Mouse (Mus musculus) liver, embryonic 16.5 days (tissue): Measurements from ENCODE around the gene Mfsd6. TPM values are rescaled to one million over a fixed set of nuclear protein-coding genes. Genes with fewer than 3 reads are reported as not detected.

ENCODE experiments used
- ATAC-seq: fragments of 200-750 bp; cut with Nextera tagmentation; 2 replicates; pipeline ENCODE4 v1.8.0; 2017; ENCODE audit warnings: low read depth, mild to moderate bottlenecking, moderate number of reproducible peaks, moderate library complexity
- H3K27ac ChIP-seq: fragments of 300-500 bp; sonication (generic); 2 replicates; pipeline ENCODE4 v1.5.1; 2014; ENCODE audit warnings: mild to moderate bottlenecking, low read length
- H3K27me3 ChIP-seq: fragments of 300-500 bp; sonication (generic); 2 replicates; pipeline ENCODE4 v1.6.1; 2014; ENCODE audit warnings: low read depth, low read length, mixed read lengths; ENCODE audit not compliant: control insufficient read depth, insufficient read depth
- H3K36me3 ChIP-seq: fragments of 300-500 bp; sonication (generic); 2 replicates; pipeline ENCODE4 v1.6.1; 2014; ENCODE audit warnings: mild to moderate bottlenecking; ENCODE audit not compliant: control insufficient read depth, insufficient read depth
- H3K4me1 ChIP-seq: fragments of 300-500 bp; sonication (generic); 2 replicates; pipeline ENCODE4 v1.6.1; 2014; ENCODE audit warnings: low read depth, low read length, mixed read lengths; ENCODE audit not compliant: control insufficient read depth
- H3K4me2 ChIP-seq: fragments of 300-500 bp; sonication (generic); 2 replicates; pipeline ENCODE4 v1.6.1; 2014; ENCODE audit warnings: low read depth, low read length, mixed read lengths
- H3K4me3 ChIP-seq: fragments of 300-500 bp; sonication (generic); 2 replicates; pipeline ENCODE4 v1.5.1; 2014; ENCODE audit warnings: low read depth, mild to moderate bottlenecking, low read length
- H3K9ac ChIP-seq: fragments of 300-500 bp; sonication (generic); 2 replicates; pipeline ENCODE4 v1.6.1; 2014; ENCODE audit warnings: low read depth, low read length
- H3K9me3 ChIP-seq: fragments of 300-500 bp; sonication (generic); replicated peaks from 2 replicates; pipeline ENCODE4 v1.6.1; 2016; ENCODE audit warnings: low read length; ENCODE audit not compliant: control insufficient read depth
- WGBS: fragments of 180-500 bp; shearing (Covaris S2); extraction: QIAGEN DNeasy Blood & Tissue Kit; methylation state at CpG from one replicate; pipeline ENCODE4 v1.1.7; 2014; ENCODE audit not compliant: insufficient replicate concordance; 5-methylcytosine and 5-hydroxymethylcytosine counted together
- polyA plus RNA-seq: library from polyadenylated mRNA; unstranded; fragments of >200 nt; fragmentation: Nextera tagmentation; extraction: Ambion mirVana; gene quantifications from 2 replicates; pipeline ENCODE4 v1.2.1, GENCODE M21; 2015

Gene Mfsd6
- polyA plus RNA-seq, 1 experiment from 2014 or later = 0.61 TPM

- Histone ChIP-seq H3K9me3 (no peaks in the 10 kb centered on the region), H3K27me3 (no peaks in the 10 kb centered on the region), H3K4me2 (no peak overlapping the region), H3K4me1 (no peaks in the 10 kb centered on the region), H3K27ac (no peak overlapping the region), H3K36me3 (no peaks in the 10 kb centered on the region), H3K9ac (no peak overlapping the region), H3K4me3 (no peak overlapping the region)
- 52% methylated on average over 1 of the region's 1 CpGs for WGBS
- peak; percentile 96 for ATAC-seq
Measured at GRCm38 (mm10) chr1:52749978-52750377, 22.7 kb upstream of the Mfsd6 start.

DNA sequence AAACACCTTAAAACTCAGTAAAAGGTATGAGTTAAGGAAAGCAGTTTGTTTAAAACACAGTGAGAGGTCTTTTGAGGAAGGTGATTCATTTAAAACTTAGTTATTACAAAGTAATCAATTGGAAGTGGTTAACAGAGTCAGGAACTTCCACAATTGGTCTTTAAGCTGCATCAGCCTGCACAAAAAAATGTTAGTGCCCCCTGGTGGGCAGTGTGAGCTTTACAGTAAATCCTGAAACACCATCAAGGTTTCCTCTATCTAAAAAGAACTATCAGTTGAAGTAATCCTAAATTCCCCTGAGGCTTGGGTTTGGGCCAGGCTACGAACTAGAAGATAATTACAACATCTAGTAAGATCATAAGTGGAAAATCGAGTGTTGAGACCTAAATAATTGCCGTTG, 21.0 kb upstream of the Mfsd6 start:
- H3K4me2 ChIP-seq = no peak overlapping the region
- no peaks in the 10 kb centered on the region for H3K9me3 ChIP-seq
- WGBS = 20% methylated on average over 3 of the region's 3 CpGs
- no peaks in the 10 kb centered on the region for H3K27me3 ChIP-seq
- no peaks in the 10 kb centered on the region for H3K36me3 ChIP-seq
- ATAC-seq = no peak
- H3K4me1 ChIP-seq = no peaks in the 10 kb centered on the region
- no peak overlapping the region for H3K9ac ChIP-seq
- no peak overlapping the region for H3K4me3 ChIP-seq
- no peak overlapping the region for H3K27ac ChIP-seq

- no peaks in the 10 kb centered on the region for H3K9me3 ChIP-seq
- H3K36me3 ChIP-seq = no peaks in the 10 kb centered on the region
- H3K27ac ChIP-seq = no peak overlapping the region
- no peak overlapping the region for H3K4me2 ChIP-seq
- H3K4me1 ChIP-seq = no peaks in the 10 kb centered on the region
- no peak overlapping the region for H3K4me3 ChIP-seq
- no peaks in the 10 kb centered on the region for H3K27me3 ChIP-seq
- WGBS = 57% methylated on average over 5 of the region's 5 CpGs
- H3K9ac ChIP-seq = no peak overlapping the region
- ATAC-seq = no peak
Measured at GRCm38 (mm10) chr1:52742567-52742966, 15.3 kb upstream of the Mfsd6 start.

DNA sequence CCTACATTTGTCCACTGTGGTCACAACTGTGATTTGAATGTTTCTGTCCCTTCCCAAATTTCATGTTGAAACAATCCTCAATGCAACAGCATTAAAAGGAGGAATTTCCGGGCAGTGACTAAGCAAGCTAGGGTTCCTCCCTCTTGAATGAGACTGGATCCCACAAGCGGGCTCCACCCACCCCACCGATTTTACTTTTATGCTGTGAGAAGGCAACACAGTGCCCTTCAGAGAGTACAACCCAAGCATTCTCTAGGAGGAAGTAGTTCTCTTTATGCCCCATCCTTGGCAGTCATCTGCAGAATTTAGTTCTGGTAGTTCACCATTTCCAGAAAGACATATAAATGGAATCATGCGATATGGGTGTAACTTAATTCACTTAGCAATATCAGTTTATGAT, 6.9 kb upstream of the Mfsd6 start:
- no peak overlapping the region for H3K4me3 ChIP-seq
- no peaks in the 10 kb centered on the region for H3K4me1 ChIP-seq
- 50% methylated on average over 4 of the region's 4 CpGs for WGBS
- no peak overlapping the region for H3K9ac ChIP-seq
- no peaks in the 10 kb centered on the region for H3K9me3 ChIP-seq
- H3K27ac ChIP-seq = no peak overlapping the region
- H3K4me2 ChIP-seq = no peak overlapping the region
- no peaks in the 10 kb centered on the region for H3K36me3 ChIP-seq
- ATAC-seq = no peak
- no peaks in the 10 kb centered on the region for H3K27me3 ChIP-seq

DNA sequence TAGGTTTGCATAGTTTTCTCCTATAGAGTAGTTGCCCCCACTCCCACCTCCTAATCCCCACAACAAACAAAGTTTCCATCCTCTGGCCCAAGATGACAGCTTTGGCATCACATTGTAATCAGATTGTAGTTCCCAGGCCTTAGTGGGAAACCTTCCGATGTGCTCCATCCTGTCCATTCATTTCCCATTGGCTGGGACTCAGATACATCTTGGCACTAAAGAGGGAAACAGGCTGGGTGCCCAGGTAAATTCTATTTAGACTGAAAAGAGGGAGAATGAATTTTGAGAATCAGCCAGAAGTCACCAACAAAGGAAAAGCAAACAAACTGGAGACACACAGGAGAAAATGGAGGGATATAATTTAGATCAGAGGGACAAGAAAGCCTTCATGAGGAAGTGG, 3.0 kb upstream of the Mfsd6 start:
- ATAC-seq = no peak
- Histone ChIP-seq H3K27ac (no peak overlapping the region), H3K4me3 (no peak overlapping the region), H3K4me2 (no peak overlapping the region), H3K4me1 (no peaks in the 10 kb centered on the region; the same call in 1 of the 2 replicates), H3K27me3 (peaks cover 19% of the 10 kb centered on the region), H3K9me3 (no peaks in the 10 kb centered on the region), H3K9ac (no peak overlapping the region), H3K36me3 (no peaks in the 10 kb centered on the region)
- WGBS = 68% methylated on average over 1 of the region's 1 CpGs

DNA sequence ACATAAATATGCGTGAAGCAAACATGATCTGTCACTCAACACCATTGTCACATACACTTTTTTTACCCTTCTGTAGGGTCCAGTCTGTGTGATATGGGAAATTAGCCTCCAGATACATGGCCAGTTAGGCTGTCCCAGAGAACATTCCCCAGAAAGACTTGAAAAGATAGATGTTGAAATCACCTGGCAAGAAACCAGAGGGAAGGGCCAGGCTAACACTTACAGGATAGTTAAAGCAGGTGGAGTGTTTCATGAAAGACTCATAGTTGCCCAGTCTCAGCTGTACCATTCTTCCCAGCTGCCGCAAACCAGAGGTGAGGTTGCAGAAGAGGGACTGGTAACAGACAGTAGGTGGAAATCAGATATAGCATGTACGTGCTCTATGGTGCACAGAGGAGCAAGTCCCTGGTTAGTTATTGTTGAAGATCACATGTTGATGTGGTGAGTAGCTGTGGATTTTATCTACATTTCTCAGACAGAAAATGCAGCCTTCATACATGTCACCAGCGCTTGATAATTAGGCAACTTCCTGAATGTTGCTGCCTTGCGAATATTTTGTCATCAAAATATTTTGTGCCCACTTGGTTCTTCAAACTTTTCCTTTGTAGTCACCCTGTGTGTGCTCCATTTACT, 1.7 kb upstream of the Mfsd6 start:
- H3K4me3 ChIP-seq = no peak overlapping the region
- 40% methylated on average over 5 of the region's 5 CpGs for WGBS
- no peak for ATAC-seq
- H3K27me3 ChIP-seq = peaks cover 19% of the 10 kb centered on the region
- H3K9ac ChIP-seq = no peak overlapping the region
- no peaks in the 10 kb centered on the region; the same call in 1 of the 2 replicates for H3K4me1 ChIP-seq
- H3K36me3 ChIP-seq = no peaks in the 10 kb centered on the region
- H3K9me3 ChIP-seq = no peaks in the 10 kb centered on the region
- H3K4me2 ChIP-seq = no peak overlapping the region
- no peak overlapping the region for H3K27ac ChIP-seq

GRCm38 (mm10) chr1:52726371-52727055, 749 bp downstream of the Mfsd6 start:
- WGBS = under 1% methylated on average over 47 of the region's 56 CpGs
- peak overlapping the region; percentile 56 for H3K9ac ChIP-seq
- no peak; the same call in 1 of the 2 replicates for ATAC-seq
- no peaks in the 10 kb centered on the region; the same call in 1 of the 2 replicates for H3K4me1 ChIP-seq
- peaks cover 19% of the 10 kb centered on the region for H3K27me3 ChIP-seq
- peak overlapping the region; percentile 74 for H3K4me2 ChIP-seq
- no peaks in the 10 kb centered on the region for H3K36me3 ChIP-seq
- H3K27ac ChIP-seq = no peak overlapping the region
- H3K4me3 ChIP-seq = peak overlapping the region; percentile 66
- no peaks in the 10 kb centered on the region for H3K9me3 ChIP-seq

GRCm38 (mm10) chr1:52722586-52722985, 4.7 kb downstream of the Mfsd6 start:
- Histone ChIP-seq H3K27me3 (peaks cover 18% of the 10 kb centered on the region), H3K27ac (no peak overlapping the region), H3K4me2 (no peak overlapping the region), H3K9me3 (no peaks in the 10 kb centered on the region), H3K4me1 (no peaks in the 10 kb centered on the region; the same call in 1 of the 2 replicates), H3K36me3 (no peaks in the 10 kb centered on the region), H3K4me3 (no peak overlapping the region), H3K9ac (no peak overlapping the region)
- no peak for ATAC-seq
- 9% methylated on average over 4 of the region's 4 CpGs for WGBS

GRCm38 (mm10) chr1:52719096-52719495, 8.2 kb downstream of the Mfsd6 start:
- WGBS = 56% methylated on average over 5 of the region's 5 CpGs
- Histone ChIP-seq H3K4me3 (no peak overlapping the region), H3K27me3 (no peaks in the 10 kb centered on the region), H3K9me3 (no peaks in the 10 kb centered on the region), H3K4me1 (no peaks in the 10 kb centered on the region), H3K4me2 (no peak overlapping the region), H3K9ac (no peak overlapping the region), H3K36me3 (no peaks in the 10 kb centered on the region), H3K27ac (no peak overlapping the region)
- no peak for ATAC-seq
